Mouse (Mus musculus): Measurements from ENCODE around the gene Xxylt1. TPM values are rescaled to one million over a fixed set of nuclear protein-coding genes. Genes with fewer than 3 reads are reported as not detected.
A peak's percentile ranks its signal among the peaks of the same experiment; 100 is the strongest.

Gene Xxylt1
- total RNA-seq (2014; fragmentation: Nextera tagmentation) (14.7 and 32.6 TPM in 2 replicates), total RNA-seq (2017) (12.2 and 15.3 TPM in 2 replicates)

GRCm38 (mm10) chr16:31081125-31081664 is at the start of gene Xxylt1:
Gene Xxylt1 (minus strand): TSS chr16:31081432.
- ATAC-seq (replicated peaks; ENCODE audit: poor library complexity, severe bottlenecking), result peak; percentile 93

GRCm38 (mm10) chr16:31128116-31128515 is 46.9 kb upstream of the Xxylt1 start:
- no peak for ATAC-seq (replicated peaks; ENCODE audit: poor library complexity, severe bottlenecking)

GRCm38 (mm10) chr16:31124991-31125390 is 43.8 kb upstream of the Xxylt1 start:
- no peak for ATAC-seq (replicated peaks; ENCODE audit: poor library complexity, severe bottlenecking)

- ATAC-seq (replicated peaks; ENCODE audit: poor library complexity, severe bottlenecking), result no peak
Observed at GRCm38 (mm10) chr16:31121612-31122011, 40.4 kb upstream of the Xxylt1 start.

GRCm38 (mm10) chr16:31113596-31113995 is 32.4 kb upstream of the Xxylt1 start:
- ATAC-seq (replicated peaks; ENCODE audit: poor library complexity, severe bottlenecking), result no peak

GRCm38 (mm10) chr16:31101352-31101751 is 20.1 kb upstream of the Xxylt1 start:
- ATAC-seq (replicated peaks; ENCODE audit: poor library complexity, severe bottlenecking), result no peak

- ATAC-seq (replicated peaks; ENCODE audit: poor library complexity, severe bottlenecking), result no peak
Observed at GRCm38 (mm10) chr16:31099906-31100305, 18.7 kb upstream of the Xxylt1 start.

- no peak for ATAC-seq (replicated peaks; ENCODE audit: poor library complexity, severe bottlenecking)
Observed at GRCm38 (mm10) chr16:31094036-31094435, 12.8 kb upstream of the Xxylt1 start.

- no peak for ATAC-seq (replicated peaks; ENCODE audit: poor library complexity, severe bottlenecking)
Observed at GRCm38 (mm10) chr16:31093186-31093585, 12.0 kb upstream of the Xxylt1 start.

GRCm38 (mm10) chr16:31081891-31082290 is 659 bp upstream of the Xxylt1 start:
- no peak for ATAC-seq (replicated peaks; ENCODE audit: poor library complexity, severe bottlenecking)

GRCm38 (mm10) chr16:31080573-31081051 is 620 bp downstream of the Xxylt1 start:
- peak; percentile 38; the same call in 1 of the 2 replicates for ATAC-seq (replicated peaks; ENCODE audit: poor library complexity, severe bottlenecking)

GRCm38 (mm10) chr16:31077396-31077795 is 3.8 kb downstream of the Xxylt1 start:
- ATAC-seq (replicated peaks; ENCODE audit: poor library complexity, severe bottlenecking), result no peak

- no peak for ATAC-seq (replicated peaks; ENCODE audit: poor library complexity, severe bottlenecking)
Observed at GRCm38 (mm10) chr16:31076436-31076835, 4.8 kb downstream of the Xxylt1 start.

- peak; percentile 51 for ATAC-seq (replicated peaks; ENCODE audit: poor library complexity, severe bottlenecking)
Observed at GRCm38 (mm10) chr16:31074324-31074908, 6.8 kb downstream of the Xxylt1 start.

- no peak for ATAC-seq (replicated peaks; ENCODE audit: poor library complexity, severe bottlenecking)
Observed at GRCm38 (mm10) chr16:31071731-31072130, 9.5 kb downstream of the Xxylt1 start.

GRCm38 (mm10) chr16:31070358-31071133 is 10.7 kb downstream of the Xxylt1 start:
- peak; percentile 52 for ATAC-seq (replicated peaks; ENCODE audit: poor library complexity, severe bottlenecking)

- ATAC-seq (replicated peaks; ENCODE audit: poor library complexity, severe bottlenecking), result peak; percentile 15; the same call in 1 of the 2 replicates
Observed at GRCm38 (mm10) chr16:31069211-31070166, 11.7 kb downstream of the Xxylt1 start.

GRCm38 (mm10) chr16:31068280-31068679 is 13.0 kb downstream of the Xxylt1 start:
- ATAC-seq (replicated peaks; ENCODE audit: poor library complexity, severe bottlenecking), result no peak

- ATAC-seq (replicated peaks; ENCODE audit: poor library complexity, severe bottlenecking), result peak; percentile 47
Observed at GRCm38 (mm10) chr16:31066344-31067098, 14.7 kb downstream of the Xxylt1 start.
